Mouse (Mus musculus): ENCODE measurements at regions not wholly inside any gene's neighbourhood (a gene's known extent, or its start where the extent isn't known, plus 50 kb on each side); places are given as distances from the start of the nearest gene placed in this dataset.

DNA sequence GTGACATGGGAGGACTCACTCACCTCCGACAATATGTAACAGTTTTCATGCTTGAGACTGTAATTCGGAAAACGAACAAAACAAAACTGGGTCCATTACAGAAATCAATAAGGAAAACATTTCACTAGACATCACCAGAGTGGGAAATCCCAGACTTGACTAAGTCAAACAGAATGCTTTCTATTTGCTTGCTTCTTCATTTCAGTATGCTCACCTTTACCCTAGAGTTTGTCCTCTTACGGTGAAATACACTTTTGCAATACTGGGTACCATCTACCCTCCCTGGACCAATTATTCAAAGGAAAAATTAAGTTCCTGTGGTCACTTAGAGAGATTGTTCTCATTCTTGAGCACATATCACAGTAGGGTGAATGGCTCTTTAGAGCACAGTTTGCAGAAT is 613.4 kb upstream of the 4930412O13Rik start:
- no peaks in the 10 kb centered on the region for H3K9me3 ChIP-seq (ENCODE audit: control insufficient read depth, low read length)
- no peak overlapping the region for H3K9ac ChIP-seq (ENCODE audit: low read length)
- ATAC-seq (replicated peaks; ENCODE audit: low FRiP score, low TSS enrichment, low read depth): no peak
- no peak overlapping the region for H3K4me2 ChIP-seq (ENCODE audit: low read length)
- H3K36me3 ChIP-seq (ENCODE audit: control insufficient read depth, insufficient read depth, low read length): no peaks in the 10 kb centered on the region
- H3K27ac ChIP-seq (ENCODE audit: low read depth): no peak overlapping the region
- no peaks in the 10 kb centered on the region for H3K4me1 ChIP-seq (replicated peaks; ENCODE audit: control insufficient read depth, insufficient read depth, low read length)
- 92% methylated on average over 4 of the region's 4 CpGs for WGBS
- no peaks in the 10 kb centered on the region for H3K27me3 ChIP-seq (replicated peaks; ENCODE audit: control insufficient read depth, insufficient read depth, low read length)
- no peak for DNase-seq (ENCODE audit: low spot score)
- no peak overlapping the region for H3K4me3 ChIP-seq (ENCODE audit: low read depth, low read length)

DNA sequence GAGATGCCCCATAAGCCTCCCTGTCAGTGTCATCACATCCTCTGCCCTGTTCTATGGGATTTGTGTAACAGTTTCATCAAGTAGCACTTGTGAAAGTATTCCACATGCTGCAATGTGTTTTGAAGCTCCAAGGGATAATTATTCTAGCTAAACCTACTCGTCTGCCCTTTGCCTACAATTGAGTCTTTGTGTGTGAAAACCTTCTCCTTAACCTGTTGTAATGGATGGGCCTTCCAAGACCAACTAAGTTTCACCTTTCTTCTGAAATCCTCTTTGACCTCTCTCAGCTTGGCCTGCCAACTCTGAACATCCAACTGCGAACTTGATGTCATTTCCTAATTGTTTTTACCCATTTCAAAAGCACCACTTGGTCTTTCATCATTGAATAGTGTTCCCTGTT is 597.6 kb upstream of the 4930412O13Rik start:
- DNase-seq (ENCODE audit: low spot score) (no peak), ATAC-seq (replicated peaks; ENCODE audit: low FRiP score, low TSS enrichment, low read depth) (no peak)
- WGBS: 84% methylated on average over 2 of the region's 2 CpGs
- no peak overlapping the region for H3K27ac ChIP-seq (ENCODE audit: low read depth)
- no peak overlapping the region for H3K4me2 ChIP-seq (ENCODE audit: low read length)
- no peaks in the 10 kb centered on the region for H3K9me3 ChIP-seq (ENCODE audit: control insufficient read depth, low read length)
- no peak overlapping the region for H3K9ac ChIP-seq (ENCODE audit: low read length)
- H3K27me3 ChIP-seq (replicated peaks; ENCODE audit: control insufficient read depth, insufficient read depth, low read length): no peaks in the 10 kb centered on the region
- no peaks in the 10 kb centered on the region for H3K36me3 ChIP-seq (ENCODE audit: control insufficient read depth, insufficient read depth, low read length)
- H3K4me1 ChIP-seq (replicated peaks; ENCODE audit: control insufficient read depth, insufficient read depth, low read length): no peaks in the 10 kb centered on the region
- no peak overlapping the region for H3K4me3 ChIP-seq (ENCODE audit: low read depth, low read length)

DNA sequence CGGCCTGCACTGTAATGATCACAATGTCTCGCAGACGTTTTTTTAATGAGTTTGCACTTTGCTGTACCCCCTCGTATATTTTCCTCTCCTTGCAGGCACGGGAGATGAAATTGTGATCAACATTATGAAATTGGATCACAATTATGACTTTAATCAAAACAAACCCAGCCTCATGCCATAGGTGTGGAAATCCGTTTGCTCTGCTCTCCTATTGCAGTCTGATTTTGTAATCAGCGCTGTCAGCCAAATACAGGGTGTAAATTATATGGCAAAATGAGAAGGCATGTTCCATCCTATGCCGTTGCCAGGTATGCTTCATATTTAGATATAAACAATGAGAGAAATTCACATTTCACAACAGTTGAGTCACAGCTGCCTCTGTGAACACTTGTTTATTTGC is 595.3 kb upstream of the 4930412O13Rik start:
- H3K27ac ChIP-seq (ENCODE audit: low read depth): no peak overlapping the region
- DNase-seq (ENCODE audit: low spot score) (no peak), ATAC-seq (replicated peaks; ENCODE audit: low FRiP score, low TSS enrichment, low read depth) (no peak)
- H3K9me3 ChIP-seq (ENCODE audit: control insufficient read depth, low read length): no peaks in the 10 kb centered on the region
- no peak overlapping the region for H3K4me2 ChIP-seq (ENCODE audit: low read length)
- no peaks in the 10 kb centered on the region for H3K27me3 ChIP-seq (replicated peaks; ENCODE audit: control insufficient read depth, insufficient read depth, low read length)
- WGBS: 80% methylated on average over 8 of the region's 8 CpGs
- H3K9ac ChIP-seq (ENCODE audit: low read length): no peak overlapping the region
- H3K4me1 ChIP-seq (replicated peaks; ENCODE audit: control insufficient read depth, insufficient read depth, low read length): no peaks in the 10 kb centered on the region
- no peaks in the 10 kb centered on the region for H3K36me3 ChIP-seq (ENCODE audit: control insufficient read depth, insufficient read depth, low read length)
- H3K4me3 ChIP-seq (ENCODE audit: low read depth, low read length): no peak overlapping the region

DNA sequence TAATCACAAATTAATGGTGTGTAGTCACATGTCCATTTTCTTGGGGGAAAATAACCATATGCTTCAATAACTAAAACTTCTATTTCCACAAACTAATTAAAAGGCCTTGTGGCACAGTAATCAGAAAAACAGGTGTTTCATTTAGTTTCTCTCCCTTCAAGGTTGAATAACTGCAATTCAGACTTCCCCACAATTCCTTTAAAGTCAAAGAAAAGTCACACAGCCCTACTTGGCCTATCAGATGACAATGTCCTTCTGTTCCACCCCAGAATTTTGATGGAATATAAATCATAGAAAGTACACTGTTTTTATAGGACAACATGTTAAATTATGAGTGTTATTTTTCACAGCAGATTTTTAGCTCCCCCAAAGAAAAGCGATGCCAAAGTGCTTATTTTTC is 594.0 kb upstream of the 4930412O13Rik start:
- H3K4me3 ChIP-seq (ENCODE audit: low read depth, low read length): no peak overlapping the region
- no peaks in the 10 kb centered on the region for H3K4me1 ChIP-seq (replicated peaks; ENCODE audit: control insufficient read depth, insufficient read depth, low read length)
- no peaks in the 10 kb centered on the region for H3K9me3 ChIP-seq (ENCODE audit: control insufficient read depth, low read length)
- DNase-seq (ENCODE audit: low spot score) (no peak), ATAC-seq (replicated peaks; ENCODE audit: low FRiP score, low TSS enrichment, low read depth) (no peak)
- no peak overlapping the region for H3K4me2 ChIP-seq (ENCODE audit: low read length)
- WGBS: 92% methylated on average over 1 of the region's 1 CpGs
- no peak overlapping the region for H3K9ac ChIP-seq (ENCODE audit: low read length)
- H3K36me3 ChIP-seq (ENCODE audit: control insufficient read depth, insufficient read depth, low read length): no peaks in the 10 kb centered on the region
- H3K27me3 ChIP-seq (replicated peaks; ENCODE audit: control insufficient read depth, insufficient read depth, low read length): no peaks in the 10 kb centered on the region
- H3K27ac ChIP-seq (ENCODE audit: low read depth): no peak overlapping the region

DNA sequence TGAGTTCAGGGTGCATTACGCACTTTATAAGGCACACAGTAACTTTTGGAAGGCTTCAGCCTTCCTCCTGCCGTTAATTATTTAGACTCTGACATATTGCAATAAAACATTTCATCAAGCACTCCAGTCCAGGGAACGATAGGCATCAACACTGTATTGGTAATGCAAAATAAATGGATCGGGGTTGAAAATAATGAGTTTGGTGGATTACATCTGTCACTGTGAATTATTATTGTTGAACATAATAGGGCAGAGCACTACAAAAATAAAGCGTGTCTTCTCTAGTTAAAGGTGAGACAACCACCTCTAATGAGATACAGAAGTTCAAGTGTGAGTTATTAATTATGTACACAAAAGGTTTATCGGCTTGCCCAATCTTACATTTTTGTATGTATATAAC is 593.4 kb upstream of the 4930412O13Rik start:
- no peak for ATAC-seq (replicated peaks; ENCODE audit: low FRiP score, low TSS enrichment, low read depth)
- Histone ChIP-seq H3K4me3 (ENCODE audit: low read depth, low read length) (no peak overlapping the region), H3K36me3 (ENCODE audit: control insufficient read depth, insufficient read depth, low read length) (no peaks in the 10 kb centered on the region), H3K4me2 (ENCODE audit: low read length) (no peak overlapping the region), H3K27me3 (replicated peaks; ENCODE audit: control insufficient read depth, insufficient read depth, low read length) (no peaks in the 10 kb centered on the region), H3K9ac (ENCODE audit: low read length) (no peak overlapping the region), H3K4me1 (replicated peaks; ENCODE audit: control insufficient read depth, insufficient read depth, low read length) (no peaks in the 10 kb centered on the region), H3K9me3 (ENCODE audit: control insufficient read depth, low read length) (no peaks in the 10 kb centered on the region), H3K27ac (ENCODE audit: low read depth) (no peak overlapping the region)
- 72% methylated on average over 6 of the region's 6 CpGs for WGBS
- no peak for DNase-seq (ENCODE audit: low spot score)

DNA sequence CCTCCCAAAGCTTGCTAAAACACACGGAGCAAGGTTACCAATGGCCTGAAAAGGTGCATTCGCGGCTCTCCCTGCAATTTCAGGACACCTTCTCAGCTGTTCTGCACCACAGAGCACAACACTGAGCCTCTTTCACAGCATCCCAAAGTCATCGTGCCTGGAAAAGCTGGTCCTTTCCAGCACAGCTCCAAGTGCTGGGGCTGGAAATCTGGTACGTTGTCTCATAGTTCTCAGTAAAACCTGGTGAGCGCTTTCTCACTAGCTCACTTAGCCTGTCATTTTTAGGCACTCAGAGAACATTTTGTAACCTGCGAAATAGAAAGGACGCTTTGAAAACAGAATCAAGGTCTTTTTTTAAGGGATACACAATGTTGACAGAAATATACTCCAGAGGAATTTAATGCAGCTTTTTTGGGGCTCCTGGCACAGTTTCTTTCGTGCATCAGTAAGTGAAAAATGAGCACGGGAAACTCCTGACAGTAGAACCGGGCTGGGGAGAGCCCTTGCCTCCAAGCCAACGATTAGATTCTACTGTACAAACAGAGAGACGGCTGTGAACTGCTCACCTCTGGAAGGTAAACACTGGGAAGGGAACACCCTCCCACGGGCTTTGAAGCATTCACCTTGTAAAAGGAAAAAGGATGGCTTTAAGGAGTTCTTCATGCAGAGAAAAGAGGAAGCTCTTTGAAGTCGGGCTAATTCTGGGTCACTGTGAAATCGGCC is 549.3 kb upstream of the 4930412O13Rik start:
- DNase-seq (ENCODE audit: low spot score) (peak; percentile 59), ATAC-seq (replicated peaks; ENCODE audit: low FRiP score, low TSS enrichment, low read depth) (no peak)
- Histone ChIP-seq H3K4me3 (ENCODE audit: low read depth, low read length) (no peak overlapping the region), H3K4me2 (ENCODE audit: low read length) (0 out of 2 replicates have a peak overlapping the region, but pooled peaks have one; percentile 2), H3K27me3 (replicated peaks; ENCODE audit: control insufficient read depth, insufficient read depth, low read length) (no peaks in the 10 kb centered on the region), H3K9ac (ENCODE audit: low read length) (no peak overlapping the region), H3K27ac (ENCODE audit: low read depth) (no peak overlapping the region), H3K9me3 (ENCODE audit: control insufficient read depth, low read length) (no peaks in the 10 kb centered on the region), H3K36me3 (ENCODE audit: control insufficient read depth, insufficient read depth, low read length) (no peaks in the 10 kb centered on the region), H3K4me1 (replicated peaks; ENCODE audit: control insufficient read depth, insufficient read depth, low read length) (no peaks in the 10 kb centered on the region)
- 35% methylated on average over 16 of the region's 16 CpGs for WGBS

DNA sequence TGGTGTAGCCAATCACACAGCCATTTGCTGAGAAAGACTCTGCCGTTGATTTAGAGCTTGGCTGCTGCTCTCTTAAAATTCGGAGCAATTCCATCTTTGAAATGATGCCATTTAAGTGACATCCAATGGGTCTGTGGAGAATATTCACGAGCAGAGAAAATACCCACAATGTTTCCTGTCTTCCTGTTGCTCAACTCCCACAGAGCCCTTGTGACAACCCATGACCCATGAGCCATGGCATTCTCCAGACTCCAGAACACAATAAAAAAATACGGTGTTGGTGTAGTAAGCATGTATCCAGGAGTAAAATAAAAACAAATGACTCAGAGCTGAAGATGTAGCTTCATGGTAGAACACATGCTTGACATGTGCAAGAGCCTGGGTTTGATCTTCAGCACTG is 532.1 kb upstream of the 4930412O13Rik start:
- no peaks in the 10 kb centered on the region for H3K27me3 ChIP-seq (replicated peaks; ENCODE audit: control insufficient read depth, insufficient read depth, low read length)

DNA sequence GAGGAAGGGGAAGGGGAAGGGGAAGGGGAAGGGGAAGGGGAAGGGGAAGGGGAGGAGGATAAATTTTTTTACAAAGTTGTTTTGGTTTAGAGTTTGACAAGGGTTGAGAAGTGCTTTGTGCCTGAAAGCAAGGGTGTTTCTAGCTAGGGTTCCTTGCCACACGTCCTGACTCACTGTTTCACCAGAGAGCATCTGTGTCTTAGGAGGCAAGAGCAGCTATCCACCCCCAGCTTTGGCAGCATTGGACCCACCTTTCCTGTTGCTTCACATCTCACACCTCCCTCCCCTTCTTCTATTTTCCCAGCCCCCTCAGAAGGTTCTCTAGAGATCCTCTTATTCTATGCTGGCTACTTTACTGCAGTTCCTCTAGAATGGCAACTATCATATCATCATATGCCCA is 531.1 kb upstream of the 4930412O13Rik start:
- no peak overlapping the region for H3K27ac ChIP-seq (ENCODE audit: low read depth)
- no peaks in the 10 kb centered on the region for H3K27me3 ChIP-seq (replicated peaks; ENCODE audit: control insufficient read depth, insufficient read depth, low read length)
- DNase-seq (ENCODE audit: low spot score) (no peak), ATAC-seq (replicated peaks; ENCODE audit: low FRiP score, low TSS enrichment, low read depth) (no peak)
- H3K4me3 ChIP-seq (ENCODE audit: low read depth, low read length): no peak overlapping the region
- H3K4me1 ChIP-seq (replicated peaks; ENCODE audit: control insufficient read depth, insufficient read depth, low read length): no peaks in the 10 kb centered on the region
- WGBS: 22% methylated on average over 1 of the region's 1 CpGs
- H3K36me3 ChIP-seq (ENCODE audit: control insufficient read depth, insufficient read depth, low read length): no peaks in the 10 kb centered on the region
- H3K9me3 ChIP-seq (ENCODE audit: control insufficient read depth, low read length): no peaks in the 10 kb centered on the region
- no peak overlapping the region for H3K9ac ChIP-seq (ENCODE audit: low read length)
- no peak overlapping the region for H3K4me2 ChIP-seq (ENCODE audit: low read length)

More for the DNA sequence above, 532.1 kb upstream of the 4930412O13Rik start:
- Histone ChIP-seq H3K9me3 (ENCODE audit: control insufficient read depth, low read length) (no peaks in the 10 kb centered on the region), H3K9ac (ENCODE audit: low read length) (no peak overlapping the region), H3K27ac (ENCODE audit: low read depth) (no peak overlapping the region), H3K4me1 (replicated peaks; ENCODE audit: control insufficient read depth, insufficient read depth, low read length) (no peaks in the 10 kb centered on the region), H3K4me2 (ENCODE audit: low read length) (no peak overlapping the region), H3K4me3 (ENCODE audit: low read depth, low read length) (no peak overlapping the region), H3K36me3 (ENCODE audit: control insufficient read depth, insufficient read depth, low read length) (no peaks in the 10 kb centered on the region)
- ATAC-seq (replicated peaks; ENCODE audit: low FRiP score, low TSS enrichment, low read depth) (no peak), DNase-seq (ENCODE audit: low spot score) (no peak)
- 43% methylated on average over 4 of the region's 4 CpGs for WGBS

DNA sequence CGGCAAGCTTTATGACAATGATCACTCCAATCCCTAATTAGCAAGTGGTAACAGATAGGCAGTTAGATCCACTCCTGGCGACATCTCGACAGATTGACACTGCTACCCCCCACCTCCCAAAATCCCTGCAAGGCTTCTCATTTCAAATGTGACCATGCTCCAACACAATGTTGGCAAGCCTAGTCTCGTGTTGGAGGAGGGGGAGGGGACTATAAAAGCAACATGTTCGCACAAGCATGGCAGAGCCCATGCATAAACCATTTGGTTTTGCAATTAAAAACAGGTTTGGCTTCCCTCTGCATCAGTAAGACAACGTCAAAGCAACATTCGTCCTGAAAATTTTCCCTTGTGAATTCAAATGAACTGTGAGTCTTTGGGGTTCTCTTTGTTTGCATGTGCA is 528.9 kb upstream of the 4930412O13Rik start:
- Histone ChIP-seq H3K9me3 (ENCODE audit: control insufficient read depth, low read length) (no peaks in the 10 kb centered on the region), H3K4me3 (ENCODE audit: low read depth, low read length) (no peak overlapping the region), H3K4me2 (ENCODE audit: low read length) (no peak overlapping the region), H3K4me1 (replicated peaks; ENCODE audit: control insufficient read depth, insufficient read depth, low read length) (no peaks in the 10 kb centered on the region), H3K36me3 (ENCODE audit: control insufficient read depth, insufficient read depth, low read length) (no peaks in the 10 kb centered on the region), H3K27me3 (replicated peaks; ENCODE audit: control insufficient read depth, insufficient read depth, low read length) (no peaks in the 10 kb centered on the region), H3K27ac (ENCODE audit: low read depth) (no peak overlapping the region), H3K9ac (ENCODE audit: low read length) (no peak overlapping the region)
- DNase-seq (ENCODE audit: low spot score) (no peak), ATAC-seq (replicated peaks; ENCODE audit: low FRiP score, low TSS enrichment, low read depth) (no peak)
- 44% methylated on average over 7 of the region's 7 CpGs for WGBS

Measured in intestine, embryonic 14.5 days (tissue).